Mouse (Mus musculus): Measurements from ENCODE around the gene Ndufv2. TPM values are rescaled to one million over a fixed set of nuclear protein-coding genes. Genes with fewer than 3 reads are reported as not detected.

Gene Ndufv2
- polyA plus RNA-seq, 1 experiment from 2014 or later: 576 TPM

DNA sequence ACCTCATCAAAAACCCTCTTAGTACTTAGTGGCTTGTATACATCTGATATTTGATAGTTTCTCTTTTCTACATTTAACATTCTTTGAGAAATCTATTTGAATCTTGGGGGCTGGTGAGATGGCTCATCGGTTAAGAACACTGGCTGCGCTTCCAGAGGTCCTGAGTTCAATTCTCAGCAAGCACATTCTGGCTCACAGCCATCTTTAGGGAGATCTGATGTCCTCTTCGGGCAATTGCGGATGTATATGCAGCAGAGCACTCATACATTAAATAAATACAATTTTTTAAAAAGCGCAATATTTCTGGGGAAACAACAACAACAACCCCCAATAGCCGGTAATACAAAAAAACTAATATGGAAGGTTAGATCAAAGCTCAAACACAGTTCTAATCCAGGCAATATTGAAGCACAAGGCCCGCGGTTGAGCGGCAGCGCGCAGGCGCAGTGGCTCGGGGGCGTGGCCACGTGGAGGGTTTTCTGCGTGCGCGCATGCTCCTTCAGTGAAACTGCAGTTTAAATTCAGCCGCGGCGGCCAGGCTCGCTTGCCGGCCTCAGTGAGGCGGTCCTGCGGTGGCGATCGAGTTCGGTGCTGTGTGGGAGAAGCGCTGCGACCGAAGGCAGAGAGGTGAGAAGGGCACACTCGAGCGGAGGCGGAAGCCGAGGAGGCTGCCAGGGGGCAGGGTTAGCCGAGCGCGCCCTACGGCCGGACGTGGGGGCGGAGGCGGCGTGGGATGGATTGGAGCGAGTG is 21.9 kb upstream of the Ndufv2 start, which contains the start of gene Ddx11:
Gene Ddx11, plus strand, starts transcription at position 455 of the 750 bp plus-strand sequence.
- TF ChIP-seq CTCF (IDR thresholded peaks at IDR 0.05; ENCODE audit: low read depth): no peak
- DNase-seq (ENCODE audit: low spot score): peak; percentile 94
- Histone ChIP-seq H3K9ac (ENCODE audit: low read depth, low read length) (peak within 1 kb of the TSS; percentile 59), H3K27ac (peak within 1 kb of the TSS; percentile 85), H3K27me3 (ENCODE audit: insufficient read depth, low read length) (no peaks in the 10 kb centered on the region), H3K4me2 (ENCODE audit: low read length) (peak within 1 kb of the TSS; percentile 78), H3K4me1 (replicated peaks; ENCODE audit: insufficient read depth, low read length) (no peaks in the 10 kb centered on the region; the same call in 1 of the 2 replicates), H3K4me3 (replicated peaks; ENCODE audit: low read depth, low read length) (peak within 1 kb of the TSS; percentile 86), H3K36me3 (ENCODE audit: insufficient read depth, low read length) (peaks cover 29% of the 10 kb centered on the region), H3K9me3 (replicated peaks; ENCODE audit: low read length) (no peaks in the 10 kb centered on the region)
- peak; percentile 89 for ATAC-seq (replicated peaks; ENCODE audit: low FRiP score, low read depth)
- WGBS: 5% methylated on average over 45 of the region's 45 CpGs

DNA sequence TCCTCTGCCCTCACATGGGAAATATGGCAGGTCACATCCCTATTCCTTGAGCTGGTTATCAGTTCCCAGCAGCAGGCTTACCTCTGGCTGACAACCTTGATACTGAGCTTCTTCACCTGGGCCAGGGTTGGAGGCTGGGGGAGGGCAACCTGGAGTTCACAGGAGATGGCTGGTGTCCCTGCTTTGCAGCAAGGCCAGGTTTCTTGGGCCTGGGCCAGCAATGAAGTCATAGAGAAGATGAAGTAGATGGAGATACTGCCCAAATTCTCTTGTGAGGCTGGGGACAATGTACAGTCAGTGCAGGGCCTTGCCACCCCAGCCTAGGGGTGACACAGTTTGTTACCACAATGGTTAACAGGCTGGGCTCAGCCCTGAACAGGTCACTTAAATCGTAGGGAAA is 19.3 kb upstream of the Ndufv2 start:
- 70% methylated on average over 1 of the region's 1 CpGs for WGBS
- H3K4me3 ChIP-seq (replicated peaks; ENCODE audit: low read depth, low read length): no peak overlapping the region
- H3K4me1 ChIP-seq (replicated peaks; ENCODE audit: insufficient read depth, low read length): no peaks in the 10 kb centered on the region; the same call in 1 of the 2 replicates
- no peak for DNase-seq (ENCODE audit: low spot score)
- peaks cover 47% of the 10 kb centered on the region for H3K36me3 ChIP-seq (ENCODE audit: insufficient read depth, low read length)
- no peak for TF ChIP-seq CTCF (IDR thresholded peaks at IDR 0.05; ENCODE audit: low read depth)
- no peaks in the 10 kb centered on the region for H3K9me3 ChIP-seq (replicated peaks; ENCODE audit: low read length)
- H3K27ac ChIP-seq: no peak overlapping the region
- H3K9ac ChIP-seq (ENCODE audit: low read depth, low read length): no peak overlapping the region
- ATAC-seq (replicated peaks; ENCODE audit: low FRiP score, low read depth): no peak
- H3K27me3 ChIP-seq (ENCODE audit: insufficient read depth, low read length): no peaks in the 10 kb centered on the region
- H3K4me2 ChIP-seq (ENCODE audit: low read length): no peak overlapping the region

DNA sequence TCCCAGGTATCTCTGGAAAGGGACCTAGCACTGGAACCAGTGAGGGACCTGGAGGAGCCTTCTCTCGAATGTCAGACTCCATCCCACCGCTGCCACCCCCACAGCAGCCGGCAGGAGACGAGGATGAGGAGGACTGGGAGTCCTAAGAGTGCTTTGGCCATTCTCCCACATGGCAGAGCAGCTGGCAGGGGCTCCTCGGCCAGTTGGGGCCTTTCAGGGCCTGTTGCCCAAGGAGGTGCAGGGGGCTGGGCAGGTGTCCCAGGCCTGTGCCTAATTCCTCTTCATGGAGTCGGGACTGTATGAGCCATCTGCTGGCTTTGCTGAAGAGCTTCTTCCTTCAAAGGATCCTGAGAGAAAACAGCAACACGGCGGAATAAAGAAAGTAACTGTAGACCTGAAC is 17.6 kb upstream of the Ndufv2 start:
- ATAC-seq (replicated peaks; ENCODE audit: low FRiP score, low read depth): no peak
- no peak overlapping the region for H3K4me3 ChIP-seq (replicated peaks; ENCODE audit: low read depth, low read length)
- no peak overlapping the region for H3K9ac ChIP-seq (ENCODE audit: low read depth, low read length)
- H3K36me3 ChIP-seq (ENCODE audit: insufficient read depth, low read length): peaks cover 63% of the 10 kb centered on the region
- no peak overlapping the region for H3K4me2 ChIP-seq (ENCODE audit: low read length)
- no peaks in the 10 kb centered on the region; the same call in 1 of the 2 replicates for H3K4me1 ChIP-seq (replicated peaks; ENCODE audit: insufficient read depth, low read length)
- 91% methylated on average over 8 of the region's 8 CpGs for whole genome bisulfite sequencing
- TF ChIP-seq CTCF (IDR thresholded peaks at IDR 0.05; ENCODE audit: low read depth): no peak
- DNase-seq (ENCODE audit: low spot score): no peak
- no peaks in the 10 kb centered on the region for H3K27me3 ChIP-seq (ENCODE audit: insufficient read depth, low read length)
- H3K27ac ChIP-seq: no peak overlapping the region
- no peaks in the 10 kb centered on the region for H3K9me3 ChIP-seq (replicated peaks; ENCODE audit: low read length)

DNA sequence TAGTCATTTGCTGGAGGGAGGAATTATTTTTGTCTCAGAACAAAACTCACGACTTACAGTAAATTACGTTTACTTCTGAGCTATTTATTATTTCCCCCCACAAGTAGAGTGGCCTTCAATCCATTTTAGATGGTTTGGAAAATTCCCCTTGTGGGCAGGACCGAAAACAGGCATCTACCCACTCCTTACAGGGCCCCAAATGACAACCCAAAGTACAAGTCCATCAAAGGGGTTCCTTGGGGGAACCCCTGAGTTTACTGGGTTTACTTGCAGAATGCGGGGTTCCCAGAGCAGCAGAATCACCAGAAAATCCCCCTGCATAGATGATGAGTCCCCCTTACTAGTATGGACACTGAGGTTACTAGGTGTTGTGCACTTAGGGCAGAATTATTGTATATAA is 10.8 kb upstream of the Ndufv2 start:
- DNase-seq (ENCODE audit: low spot score): no peak
- H3K4me2 ChIP-seq (ENCODE audit: low read length): peak overlapping the region; percentile 66
- peak overlapping the region; percentile 80 for H3K9ac ChIP-seq (ENCODE audit: low read depth, low read length)
- peaks cover 10% of the 10 kb centered on the region; the same call in 1 of the 2 replicates for H3K4me1 ChIP-seq (replicated peaks; ENCODE audit: insufficient read depth, low read length)
- H3K27ac ChIP-seq: peak overlapping the region; percentile 81; the same call in 1 of the 2 replicates
- no peaks in the 10 kb centered on the region for H3K9me3 ChIP-seq (replicated peaks; ENCODE audit: low read length)
- no peaks in the 10 kb centered on the region for H3K27me3 ChIP-seq (ENCODE audit: insufficient read depth, low read length)
- TF ChIP-seq CTCF (IDR thresholded peaks at IDR 0.05; ENCODE audit: low read depth): no peak
- 28% methylated on average over 4 of the region's 4 CpGs for WGBS
- ATAC-seq (replicated peaks; ENCODE audit: low FRiP score, low read depth): no peak
- H3K36me3 ChIP-seq (ENCODE audit: insufficient read depth, low read length): peaks cover 34% of the 10 kb centered on the region
- peak overlapping the region; percentile 89 for H3K4me3 ChIP-seq (replicated peaks; ENCODE audit: low read depth, low read length)

DNA sequence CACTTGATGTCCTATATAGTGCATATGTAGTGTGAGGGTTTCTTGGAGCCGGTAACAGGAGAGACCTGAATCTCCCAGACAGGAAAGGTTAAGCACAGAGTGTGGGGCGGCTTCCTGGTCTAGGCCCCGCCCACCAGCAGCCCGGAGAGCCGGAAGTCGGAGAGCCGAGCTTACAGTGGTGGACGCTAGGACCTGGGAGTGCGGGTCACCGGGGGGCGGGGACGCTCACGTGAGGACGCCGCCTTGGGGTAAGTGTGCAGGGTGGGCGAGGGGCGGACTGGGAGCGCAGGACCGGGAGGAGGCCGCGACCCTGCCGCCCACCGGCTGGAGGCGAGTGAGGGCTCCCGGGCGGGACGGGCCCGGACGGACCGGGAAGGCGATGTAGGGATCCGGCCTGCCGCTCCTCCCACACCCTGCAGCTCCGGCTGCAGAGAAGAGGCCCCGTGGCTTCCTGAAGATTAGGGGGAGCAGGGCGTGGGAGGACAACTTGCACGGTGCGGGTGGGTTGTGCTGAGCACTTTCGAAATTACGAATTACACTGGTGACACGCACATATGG is 10.1 kb upstream of the Ndufv2 start, which contains the start of gene Washc1:
Gene Washc1, plus strand, starts transcription at position 144 of the 558 bp plus-strand sequence.
- Histone ChIP-seq H3K36me3 (ENCODE audit: insufficient read depth, low read length) (peaks cover 28% of the 10 kb centered on the region), H3K27ac (peak within 1 kb of the TSS; percentile 81), H3K4me2 (ENCODE audit: low read length) (peak within 1 kb of the TSS; percentile 66), H3K9me3 (replicated peaks; ENCODE audit: low read length) (no peaks in the 10 kb centered on the region), H3K27me3 (ENCODE audit: insufficient read depth, low read length) (no peaks in the 10 kb centered on the region), H3K4me3 (replicated peaks; ENCODE audit: low read depth, low read length) (peak within 1 kb of the TSS; percentile 89), H3K4me1 (replicated peaks; ENCODE audit: insufficient read depth, low read length) (peaks cover 10% of the 10 kb centered on the region; the same call in 1 of the 2 replicates), H3K9ac (ENCODE audit: low read depth, low read length) (peak within 1 kb of the TSS; percentile 80)
- TF ChIP-seq CTCF (IDR thresholded peaks at IDR 0.05; ENCODE audit: low read depth): peak; percentile 38
- WGBS: under 1% methylated on average over 35 of the region's 41 CpGs
- ATAC-seq (replicated peaks; ENCODE audit: low FRiP score, low read depth): peak; percentile 97
- DNase-seq (ENCODE audit: low spot score): peak; percentile 97

DNA sequence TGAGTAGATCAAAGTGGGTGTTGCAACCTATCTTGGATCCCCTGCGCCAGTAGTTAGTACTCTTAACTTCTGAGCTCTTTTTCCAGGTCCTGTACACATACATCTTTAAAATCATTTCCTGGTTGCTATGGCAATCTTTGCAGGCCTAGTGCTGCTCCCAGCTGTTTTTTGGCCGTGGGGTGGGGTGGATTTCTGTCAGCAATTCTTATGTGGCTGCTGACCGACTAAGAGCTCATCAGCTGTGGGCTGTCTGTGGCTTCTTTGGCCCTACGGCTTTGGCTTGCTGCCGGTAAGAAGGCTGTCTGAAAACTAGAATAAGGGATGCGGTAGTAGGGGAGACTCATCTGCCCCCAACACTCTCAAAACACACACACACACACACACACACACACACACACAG is 9.4 kb upstream of the Ndufv2 start:
- Histone ChIP-seq H3K36me3 (ENCODE audit: insufficient read depth, low read length) (peaks cover 21% of the 10 kb centered on the region; the same call in 1 of the 2 replicates), H3K27ac (peak overlapping the region; percentile 60), H3K4me2 (ENCODE audit: low read length) (peak overlapping the region; percentile 66), H3K4me3 (replicated peaks; ENCODE audit: low read depth, low read length) (peak overlapping the region; percentile 89), H3K4me1 (replicated peaks; ENCODE audit: insufficient read depth, low read length) (peaks cover 10% of the 10 kb centered on the region; the same call in 1 of the 2 replicates), H3K27me3 (ENCODE audit: insufficient read depth, low read length) (no peaks in the 10 kb centered on the region), H3K9me3 (replicated peaks; ENCODE audit: low read length) (no peaks in the 10 kb centered on the region), H3K9ac (ENCODE audit: low read depth, low read length) (peak overlapping the region; percentile 80; the same call in 1 of the 2 replicates)
- DNase-seq (ENCODE audit: low spot score) (peak; percentile 31), ATAC-seq (replicated peaks; ENCODE audit: low FRiP score, low read depth) (no peak)
- no peak for TF ChIP-seq CTCF (IDR thresholded peaks at IDR 0.05; ENCODE audit: low read depth)
- 28% methylated on average over 6 of the region's 6 CpGs for WGBS
